Mouse (Mus musculus) intestine, postnatal 0 days (tissue): ENCODE results near the gene S100a6. TPM values are rescaled to one million over a fixed set of nuclear protein-coding genes. Genes with fewer than 3 reads are reported as not detected.

ENCODE experiments used
- ATAC-seq: fragments of 200-750 bp; cut with Nextera tagmentation; 2 replicates; pipeline ENCODE4 v1.8.0; 2017; ENCODE audit warnings: mild to moderate bottlenecking, moderate TSS enrichment, moderate library complexity
- H3K27ac ChIP-seq: fragments of 300-500 bp; sonication (generic); 2 replicates; pipeline ENCODE4 v1.5.1; 2014; ENCODE audit warnings: mild to moderate bottlenecking, low read depth, low read length, moderate library complexity
- H3K27me3 ChIP-seq: fragments of 300-500 bp; sonication (generic); replicated peaks from 2 replicates; pipeline ENCODE4 v1.6.1; 2014; ENCODE audit warnings: low read length, mixed read lengths; ENCODE audit not compliant: control insufficient read depth, insufficient read depth
- H3K36me3 ChIP-seq: fragments of 300-500 bp; sonication (generic); 2 replicates; pipeline ENCODE4 v1.6.1; 2014; ENCODE audit warnings: mild to moderate bottlenecking, moderate library complexity; ENCODE audit not compliant: control insufficient read depth, insufficient read depth
- H3K4me1 ChIP-seq: fragments of 300-500 bp; sonication (generic); replicated peaks from 2 replicates; pipeline ENCODE4 v1.6.1; 2014; ENCODE audit warnings: antibody characterized with exemption, low read length, mixed read lengths; ENCODE audit not compliant: control insufficient read depth, insufficient read depth
- H3K4me2 ChIP-seq: fragments of 300-500 bp; sonication (generic); replicated peaks from 2 replicates; pipeline ENCODE4 v1.6.1; 2014; ENCODE audit warnings: low read depth, mild to moderate bottlenecking, moderate library complexity
- H3K4me3 ChIP-seq: fragments of 300-500 bp; sonication (generic); 2 replicates; pipeline ENCODE4 v1.5.1; 2014; ENCODE audit warnings: low read depth, low read length
- H3K9ac ChIP-seq: fragments of 300-500 bp; sonication (generic); 2 replicates; pipeline ENCODE4 v1.6.1; 2014; ENCODE audit warnings: mild to moderate bottlenecking, low read depth, low read length
- H3K9me3 ChIP-seq: fragments of 300-500 bp; sonication (generic); 2 replicates; pipeline ENCODE4 v1.6.1; 2016; ENCODE audit warnings: mixed run types; ENCODE audit not compliant: control insufficient read depth
- CTCF ChIP-seq: sonication (generic); IDR thresholded peaks from 2 replicates; pipeline ENCODE4 v1.5.1; 2016; ENCODE audit warnings: low read depth, mild to moderate bottlenecking, control low read depth, antibody characterized with exemption, moderate library complexity
- WGBS: fragments of 180-500 bp; shearing (Covaris S2); extraction: QIAGEN DNeasy Blood & Tissue Kit; methylation state at CpG from one replicate; pipeline ENCODE4 v1.1.7; 2014; 5-methylcytosine and 5-hydroxymethylcytosine counted together
- polyA plus RNA-seq: library from polyadenylated mRNA; unstranded; fragments of >200 nt; fragmentation: Nextera tagmentation; extraction: Ambion mirVana; gene quantifications from 2 replicates; pipeline ENCODE4 v1.2.1, GENCODE M21; 2015

The S100a6 gene
- polyA plus RNA-seq, 1 experiment from 2014 or later, result 424 TPM

DNA sequence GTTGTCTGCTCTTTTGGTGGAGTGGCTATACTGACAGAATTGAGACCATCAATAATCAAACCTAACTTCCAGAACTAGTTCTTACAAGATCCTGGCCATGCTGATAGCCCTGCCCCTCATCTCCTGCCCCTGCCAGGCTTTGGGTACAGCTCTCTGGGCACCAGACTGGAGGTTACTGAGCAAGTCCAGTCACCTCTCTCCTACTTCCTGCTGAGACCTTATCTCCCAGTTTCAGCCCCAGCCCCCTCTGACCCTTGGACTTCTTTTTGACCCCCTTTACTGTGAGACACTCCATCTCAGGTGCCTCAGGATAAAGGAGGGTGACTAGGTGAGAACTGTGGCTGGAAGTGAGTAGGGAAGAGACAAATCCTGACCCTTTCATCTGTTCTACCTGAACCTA lies 3.6 kb upstream of the S100a6 start:
- Histone ChIP-seq H3K4me1 (no peaks in the 10 kb centered on the region), H3K9me3 (no peaks in the 10 kb centered on the region), H3K9ac (no peak overlapping the region), H3K27ac (no peak overlapping the region), H3K4me3 (no peak overlapping the region), H3K4me2 (no peak overlapping the region), H3K36me3 (no peaks in the 10 kb centered on the region), H3K27me3 (no peaks in the 10 kb centered on the region)
- peak; percentile 53 for ATAC-seq
- no peak for TF ChIP-seq CTCF

DNA sequence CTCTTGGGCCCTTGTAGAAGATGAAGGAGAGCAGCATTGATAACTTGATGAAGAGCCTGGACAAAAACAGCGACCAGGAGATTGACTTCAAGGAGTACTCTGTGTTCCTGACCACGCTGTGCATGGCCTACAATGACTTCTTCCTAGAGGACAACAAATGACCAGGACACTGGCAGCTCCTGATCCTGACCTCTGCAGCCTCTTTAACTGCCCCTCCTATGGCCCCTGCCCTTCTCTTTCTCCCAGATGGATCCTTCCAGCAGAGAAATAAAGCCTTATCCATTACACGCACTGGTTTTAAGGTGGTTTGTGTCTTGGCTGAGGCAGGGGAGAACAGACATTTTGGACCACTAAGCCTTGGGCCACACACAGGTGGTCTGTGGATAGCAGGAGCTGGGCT lies 1.2 kb upstream of the S100a6 start:
- Histone ChIP-seq H3K9ac (no peak overlapping the region), H3K27me3 (no peaks in the 10 kb centered on the region), H3K4me1 (peaks cover 4% of the 10 kb centered on the region; the same call in 1 of the 2 replicates), H3K27ac (no peak overlapping the region), H3K4me2 (no peak overlapping the region), H3K36me3 (no peaks in the 10 kb centered on the region), H3K9me3 (no peaks in the 10 kb centered on the region), H3K4me3 (no peak overlapping the region)
- WGBS, result 91% methylated on average over 3 of the region's 3 CpGs
- no peak for TF ChIP-seq CTCF
- no peak for ATAC-seq

GRCm38 (mm10) chr3:90612061-90612460 lies 621 bp upstream of the S100a6 start:
- Histone ChIP-seq H3K4me1 (peaks cover 4% of the 10 kb centered on the region; the same call in 1 of the 2 replicates), H3K9ac (no peak overlapping the region), H3K4me3 (no peak overlapping the region), H3K4me2 (no peak overlapping the region), H3K9me3 (no peaks in the 10 kb centered on the region), H3K27me3 (no peaks in the 10 kb centered on the region), H3K27ac (no peak overlapping the region), H3K36me3 (no peaks in the 10 kb centered on the region)
- WGBS, result 68% methylated on average over 4 of the region's 4 CpGs
- no peak for ATAC-seq
- TF ChIP-seq CTCF, result no peak

DNA sequence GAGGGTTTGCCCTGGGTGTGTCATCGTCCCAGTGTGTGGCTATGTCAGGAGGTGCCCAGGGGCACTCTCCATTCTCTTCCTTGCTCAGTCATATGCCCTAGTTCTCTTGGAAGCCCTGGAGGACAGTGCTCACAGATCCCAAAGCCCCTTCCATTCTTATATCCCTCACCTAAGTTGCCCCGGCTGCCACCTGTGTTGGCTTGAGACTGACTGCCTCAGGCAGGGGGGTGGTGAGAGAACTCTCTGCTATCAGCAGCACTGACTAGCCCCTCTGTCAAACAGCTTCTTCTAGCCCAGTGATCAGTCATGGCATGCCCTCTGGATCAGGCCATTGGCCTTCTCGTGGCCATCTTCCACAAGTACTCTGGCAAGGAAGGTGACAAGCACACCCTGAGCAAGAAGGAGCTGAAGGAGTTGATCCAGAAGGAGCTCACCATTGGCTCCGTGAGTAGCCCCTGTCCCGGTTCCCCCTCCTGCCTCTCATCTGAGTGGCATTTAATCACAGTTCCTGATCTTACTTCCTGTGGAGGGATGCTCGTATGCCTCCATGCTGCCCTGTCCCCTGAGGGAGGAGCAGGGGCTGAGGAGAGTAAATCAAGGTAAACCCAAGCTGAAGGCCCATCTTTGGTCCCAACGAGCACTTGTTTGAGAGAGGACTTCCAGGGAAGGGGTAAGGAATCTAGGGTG lies 922 bp downstream of the S100a6 start:
- Histone ChIP-seq H3K9me3 (no peaks in the 10 kb centered on the region), H3K9ac (peak overlapping the region; percentile 34; the same call in 1 of the 2 replicates), H3K36me3 (no peaks in the 10 kb centered on the region), H3K4me3 (peak overlapping the region; percentile 38), H3K27me3 (no peaks in the 10 kb centered on the region), H3K4me1 (peaks cover 4% of the 10 kb centered on the region; the same call in 1 of the 2 replicates), H3K4me2 (peak overlapping the region; percentile 62), H3K27ac (peak overlapping the region; percentile 35)
- 62% methylated on average over 7 of the region's 7 CpGs for WGBS
- no peak for ATAC-seq
- no peak for TF ChIP-seq CTCF

GRCm38 (mm10) chr3:90614148-90614530 lies 1.5 kb downstream of the S100a6 start:
- TF ChIP-seq CTCF, result no peak
- peak overlapping the region; percentile 57; the same call in 1 of the 2 replicates for H3K27ac ChIP-seq
- no peaks in the 10 kb centered on the region for H3K27me3 ChIP-seq
- no peaks in the 10 kb centered on the region for H3K9me3 ChIP-seq
- peak overlapping the region; percentile 62 for H3K4me2 ChIP-seq
- no peak for ATAC-seq
- H3K4me3 ChIP-seq, result peak overlapping the region; percentile 38; the same call in 1 of the 2 replicates
- WGBS, result 63% methylated on average over 6 of the region's 6 CpGs
- H3K36me3 ChIP-seq, result no peaks in the 10 kb centered on the region
- H3K9ac ChIP-seq, result no peak overlapping the region
- peaks cover 4% of the 10 kb centered on the region; the same call in 1 of the 2 replicates for H3K4me1 ChIP-seq

DNA sequence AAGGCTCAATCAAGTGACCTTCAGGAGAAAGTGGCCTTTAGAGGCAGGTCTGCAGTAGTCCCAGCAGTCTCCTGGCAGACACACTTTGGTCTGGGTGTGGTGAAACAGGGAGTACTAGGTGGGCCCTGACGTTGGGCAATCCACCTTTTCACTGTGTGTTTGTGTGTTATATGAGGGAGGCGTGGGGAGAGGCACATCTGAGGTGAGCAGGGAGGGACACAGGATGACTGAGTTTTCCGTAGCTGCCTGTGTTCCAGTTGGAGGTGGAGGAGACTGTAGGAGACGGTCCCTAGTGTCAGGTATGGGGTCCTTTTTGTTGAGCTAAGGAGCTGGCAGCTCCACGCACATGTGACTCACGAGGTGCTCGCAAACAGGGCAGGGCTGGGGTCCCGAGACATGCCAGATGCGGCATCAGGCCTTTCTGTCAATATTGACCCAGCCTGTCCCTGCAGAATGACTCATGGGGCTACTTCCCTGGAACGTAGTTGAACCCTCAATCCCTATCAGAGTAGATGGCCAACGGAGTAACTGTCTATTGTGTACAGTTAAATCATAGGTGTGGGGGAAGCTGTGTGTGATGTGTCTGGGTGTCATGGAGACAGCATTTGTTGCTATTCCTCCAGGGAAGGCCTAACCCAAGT lies 2.0 kb downstream of the S100a6 start:
- H3K9me3 ChIP-seq, result no peaks in the 10 kb centered on the region
- peak overlapping the region; percentile 57; the same call in 1 of the 2 replicates for H3K27ac ChIP-seq
- 38% methylated on average over 11 of the region's 11 CpGs for WGBS
- no peaks in the 10 kb centered on the region for H3K36me3 ChIP-seq
- ATAC-seq, result peak; percentile 85
- H3K9ac ChIP-seq, result no peak overlapping the region
- peaks cover 4% of the 10 kb centered on the region; the same call in 1 of the 2 replicates for H3K4me1 ChIP-seq
- no peaks in the 10 kb centered on the region for H3K27me3 ChIP-seq
- no peak overlapping the region for H3K4me3 ChIP-seq
- no peak for TF ChIP-seq CTCF
- peak overlapping the region; percentile 52 for H3K4me2 ChIP-seq
